Mouse (Mus musculus) erythroblast, embryonic 14.5 days (primary cell): ENCODE data around the gene Lcmt2.

ENCODE experiments used
- GATA1 ChIP-seq: IDR thresholded peaks from 2 replicates; pipeline ENCODE4 v1.6.1; 2012; ENCODE audit warnings: low read length, inconsistent platforms, mixed read lengths
- TAL1 ChIP-seq: IDR thresholded peaks from 3 replicates; pipeline ENCODE4 v1.6.1; 2012; ENCODE audit warnings: low read length, inconsistent platforms, mixed read lengths

DNA sequence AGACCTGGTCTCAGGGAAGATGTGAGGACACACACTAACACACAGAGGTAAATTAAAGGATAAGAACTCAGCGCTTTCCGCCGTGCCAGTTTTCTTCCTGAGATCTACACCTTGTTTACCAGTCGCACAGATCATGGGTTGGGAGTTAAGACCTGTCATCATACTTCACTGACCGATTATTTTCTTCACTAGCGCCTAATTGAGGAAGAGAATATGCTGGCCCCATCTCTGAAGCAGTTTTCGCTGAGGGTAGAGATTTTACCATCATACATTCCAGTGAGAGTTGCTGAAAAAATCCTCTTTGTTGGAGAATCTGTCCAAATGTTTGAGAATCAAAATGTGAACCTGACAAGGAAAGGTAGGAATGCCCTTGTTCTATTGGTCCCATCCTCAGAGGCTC lies 43.7 kb upstream of the Lcmt2 start:
- TF ChIP-seq GATA1 = no peak
- TF ChIP-seq TAL1 = no peak
